Mouse (Mus musculus) heart, postnatal 4 days (tissue): ENCODE results near the gene Ehd3. TPM values are rescaled to one million over a fixed set of nuclear protein-coding genes. Genes with fewer than 3 reads are reported as not detected.

ENCODE experiments used
- total RNA-seq, 2 experiments: library from RNA; stranded (reverse); gene quantifications; 2 replicates each; pipeline ENCODE4 v1.2.3; 2021

The Ehd3 gene
- total RNA-seq, 2 experiments from 2014 or later, result 2.9 to 3.8 TPM

Other genes starting within 250 kb of the Ehd3 start
- under 1 TPM in 1 of 2 experiments, not detected in 1; 0.14 TPM for gene Galnt14, start 93.7 kb upstream of the Ehd3 start, total RNA-seq
- gene Xdh, start 146.1 kb downstream of the Ehd3 start, total RNA-seq, result 1 to 10 TPM; 3.7 to 4.6 TPM
- not detected for gene Srd5a2, start 243.8 kb downstream of the Ehd3 start, total RNA-seq